Mouse (Mus musculus) G1E (cell line): ENCODE measurements around the gene Csf1. TPM values are rescaled to one million over a fixed set of nuclear protein-coding genes. Genes with fewer than 3 reads are reported as not detected.

Experiments
- ATAC-seq: 2 replicates; pipeline ENCODE4 v1.8.0; 2016; ENCODE audit warnings: mild to moderate bottlenecking; ENCODE audit not compliant: insufficient number of reproducible peaks, poor library complexity, low FRiP score, severe bottlenecking; ENCODE audit errors: extremely low read depth
- DNase-seq: peaks from one replicate; pipeline ENCODE4 v3.0.0; 2012; ENCODE audit warnings: low spot score
- H3K27me3 ChIP-seq: 2 replicates; pipeline ENCODE4 v1.6.1; 2012; ENCODE audit warnings: mild to moderate bottlenecking, low read length, inconsistent platforms; ENCODE audit not compliant: insufficient read depth
- H3K36me3 ChIP-seq: replicated peaks from 2 replicates; pipeline ENCODE3; 2012; ENCODE audit warnings: mild to moderate bottlenecking, inconsistent platforms
- H3K4me1 ChIP-seq: 2 replicates; pipeline ENCODE4 v1.6.1; 2012; ENCODE audit warnings: low read depth, low read length, inconsistent platforms, mixed read lengths; ENCODE audit not compliant: insufficient read depth
- H3K4me3 ChIP-seq: 2 replicates; pipeline ENCODE4 v1.5.1; 2012; ENCODE audit warnings: low read depth, mild to moderate bottlenecking, inconsistent platforms, low read length, moderate library complexity, mixed read lengths
- H3K9me3 ChIP-seq: replicated peaks from 2 replicates; pipeline ENCODE4 v1.6.1; 2012; ENCODE audit warnings: inconsistent platforms
- CTCF ChIP-seq: IDR thresholded peaks from 2 replicates; pipeline ENCODE4 v1.5.1; 2012; ENCODE audit warnings: low read depth, low read length, inconsistent platforms, mixed read lengths
- GATA1 ChIP-seq: IDR thresholded peaks from 2 replicates; pipeline ENCODE4 v1.6.1; 2012; ENCODE audit warnings: borderline replicate concordance, low read length, inconsistent platforms, mixed read lengths
- GATA2 ChIP-seq: IDR thresholded peaks from 2 replicates; pipeline ENCODE4 v1.6.1; 2012; ENCODE audit warnings: low read depth, low read length, inconsistent platforms, borderline replicate concordance
- POLR2AphosphoS5 ChIP-seq: IDR thresholded peaks from 2 replicates; pipeline ENCODE4 v1.6.1; 2012; ENCODE audit warnings: low read depth, low read length, inconsistent platforms; ENCODE audit not compliant: insufficient replicate concordance
- TAL1 ChIP-seq: conservative IDR thresholded peaks from 2 replicates; pipeline ENCODE4 v1.6.1; 2012; ENCODE audit warnings: low read depth, low read length, inconsistent platforms, mixed read lengths
- polyA plus RNA-seq: library from polyadenylated mRNA; stranded (reverse); fragments of >175 nt; gene quantifications from 2 replicates; pipeline ENCODE4 v1.2.3, GENCODE M21; 2012
- total RNA-seq, 2 experiments: library from RNA; stranded (forward) in 1 of 2; stranded (reverse) in 1 of 2; fragments of 200-1000 nt in 1 of 2; fragments of >200 nt in 1 of 2; fragmentation: Nextera tagmentation in 1 of 2; gene quantifications; 2 replicates each; pipeline ENCODE4 v1.2.3; 2014 to 2017

Gene Csf1
- total and polyA plus RNA-seq, 3 experiments: 0.03 to 0.11 TPM; not detected in 1

DNA sequence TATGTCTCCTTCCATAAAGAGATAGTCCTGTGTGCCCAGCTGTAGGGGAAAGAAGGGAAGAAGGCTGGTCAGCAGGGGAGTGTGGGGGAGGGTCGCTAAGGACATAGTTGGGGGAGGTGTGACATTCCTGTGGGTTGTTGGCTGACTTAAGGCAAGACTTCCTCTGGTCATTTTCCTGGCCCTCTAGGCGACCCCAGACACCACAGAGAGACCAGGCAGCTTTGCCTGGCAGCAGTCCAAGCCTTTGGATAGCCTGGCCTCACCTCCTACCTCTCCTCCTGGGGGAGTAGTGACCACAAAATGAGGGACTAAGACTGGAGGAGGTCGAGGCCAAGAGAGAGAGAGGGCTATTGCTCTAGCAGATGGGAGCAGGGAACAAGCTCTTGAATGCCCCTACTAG lies 17.2 kb downstream of the Csf1 start:
- TF ChIP-seq GATA1 (no peak), TAL1 (no peak), GATA2 (no peak)
- Histone ChIP-seq H3K36me3 (no peaks in the 10 kb centered on the region), H3K4me3 (no peak overlapping the region), H3K9me3 (no peaks in the 10 kb centered on the region), H3K27me3 (peaks cover 48% of the 10 kb centered on the region), H3K4me1 (no peaks in the 10 kb centered on the region)
- no peak for ATAC-seq
- no peak for DNase-seq

DNA sequence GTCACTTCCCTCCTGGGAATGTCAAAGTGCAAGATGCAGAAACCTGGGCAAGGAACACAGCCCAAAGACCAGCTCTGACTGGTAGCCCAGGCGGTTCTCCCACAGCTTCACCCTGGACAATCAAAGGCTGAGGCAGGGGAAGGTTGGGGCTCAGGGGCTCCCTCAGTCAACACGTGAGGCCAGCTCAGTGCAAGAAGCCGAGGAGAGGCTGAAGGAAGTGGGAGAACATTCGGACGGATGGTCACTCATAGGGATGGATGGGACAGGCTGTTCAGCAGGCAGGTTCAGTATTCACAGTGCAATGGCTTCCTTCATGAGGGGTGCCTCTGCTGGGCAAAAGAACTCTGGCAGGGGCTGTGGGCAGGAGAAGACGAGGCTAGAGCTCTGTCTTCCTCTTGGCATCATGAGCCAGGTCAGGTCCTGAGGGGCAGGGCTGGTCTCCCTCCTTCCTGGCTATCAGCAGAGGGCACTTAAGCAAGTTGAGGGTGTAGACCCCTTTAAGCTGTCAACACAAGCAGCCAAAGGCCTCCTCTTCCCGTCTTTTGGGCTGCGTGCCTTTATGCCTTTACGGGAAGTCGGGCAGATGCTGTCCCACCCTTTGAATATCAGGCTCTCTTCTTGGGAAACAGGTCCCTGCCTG lies 18.1 kb downstream of the Csf1 start:
- no peaks in the 10 kb centered on the region for H3K9me3 ChIP-seq
- no peaks in the 10 kb centered on the region for H3K4me1 ChIP-seq
- no peaks in the 10 kb centered on the region for H3K36me3 ChIP-seq
- H3K4me3 ChIP-seq: no peak overlapping the region
- H3K27me3 ChIP-seq: peaks cover 54% of the 10 kb centered on the region
- ATAC-seq (no peak), DNase-seq (no peak)
- no peak for TF ChIP-seq TAL1
- no peak for TF ChIP-seq POLR2AphosphoS5
- no peak for TF ChIP-seq GATA1
- TF ChIP-seq CTCF: no peak
- no peak for TF ChIP-seq GATA2

DNA sequence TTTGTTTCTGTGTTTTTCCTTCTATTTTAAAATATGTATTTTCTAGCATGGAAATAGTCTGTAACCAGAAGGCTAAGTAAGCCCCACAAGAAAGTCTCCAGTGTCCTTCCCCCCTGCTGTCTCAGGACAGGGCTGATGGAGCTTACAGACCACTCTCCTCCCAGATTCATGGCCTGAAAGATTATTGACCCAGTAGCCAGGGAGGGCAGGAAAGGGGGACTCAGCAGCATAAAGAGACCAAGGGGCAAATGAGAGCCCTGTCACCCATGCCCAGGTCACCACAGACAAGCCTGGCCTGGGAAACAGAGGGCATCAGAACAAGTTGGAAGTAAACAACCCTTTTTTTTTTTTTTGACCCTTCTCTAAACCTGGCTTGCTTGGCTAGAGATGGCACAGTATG lies 18.9 kb downstream of the Csf1 start:
- ATAC-seq: no peak
- no peaks in the 10 kb centered on the region for H3K4me1 ChIP-seq
- H3K4me3 ChIP-seq: no peak overlapping the region
- H3K36me3 ChIP-seq: no peaks in the 10 kb centered on the region
- TF ChIP-seq POLR2AphosphoS5 (no peak), GATA1 (no peak), TAL1 (no peak), GATA2 (no peak), CTCF (no peak)
- no peaks in the 10 kb centered on the region for H3K9me3 ChIP-seq
- peaks cover 54% of the 10 kb centered on the region for H3K27me3 ChIP-seq
- DNase-seq: no peak

- Histone ChIP-seq H3K4me1 (no peaks in the 10 kb centered on the region), H3K27me3 (peaks cover 51% of the 10 kb centered on the region), H3K36me3 (no peaks in the 10 kb centered on the region), H3K4me3 (no peak overlapping the region), H3K9me3 (no peaks in the 10 kb centered on the region)
- ATAC-seq: no peak
- TF ChIP-seq CTCF (no peak), GATA2 (no peak), POLR2AphosphoS5 (no peak), TAL1 (no peak), GATA1 (no peak)
- no peak for DNase-seq
These were observed 19.6 kb downstream of the Csf1 start for GRCm38 (mm10) chr3:107740578-107741207.

GRCm38 (mm10) chr3:107739966-107740365 lies 20.3 kb downstream of the Csf1 start:
- Histone ChIP-seq H3K36me3 (no peaks in the 10 kb centered on the region), H3K4me3 (no peak overlapping the region), H3K4me1 (no peaks in the 10 kb centered on the region), H3K27me3 (peaks cover 53% of the 10 kb centered on the region), H3K9me3 (no peaks in the 10 kb centered on the region)
- ATAC-seq: no peak
- no peak for DNase-seq
- TF ChIP-seq CTCF: no peak
- TF ChIP-seq POLR2AphosphoS5: no peak
- TF ChIP-seq GATA2: no peak
- no peak for TF ChIP-seq GATA1
- no peak for TF ChIP-seq TAL1

GRCm38 (mm10) chr3:107739456-107739855 lies 20.8 kb downstream of the Csf1 start:
- Histone ChIP-seq H3K4me3 (no peak overlapping the region), H3K36me3 (no peaks in the 10 kb centered on the region), H3K27me3 (peaks cover 50% of the 10 kb centered on the region), H3K4me1 (no peaks in the 10 kb centered on the region), H3K9me3 (no peaks in the 10 kb centered on the region)
- ATAC-seq (no peak), DNase-seq (no peak)
- TF ChIP-seq GATA2: no peak
- TF ChIP-seq POLR2AphosphoS5: no peak
- TF ChIP-seq GATA1: no peak
- no peak for TF ChIP-seq TAL1
- TF ChIP-seq CTCF: no peak

DNA sequence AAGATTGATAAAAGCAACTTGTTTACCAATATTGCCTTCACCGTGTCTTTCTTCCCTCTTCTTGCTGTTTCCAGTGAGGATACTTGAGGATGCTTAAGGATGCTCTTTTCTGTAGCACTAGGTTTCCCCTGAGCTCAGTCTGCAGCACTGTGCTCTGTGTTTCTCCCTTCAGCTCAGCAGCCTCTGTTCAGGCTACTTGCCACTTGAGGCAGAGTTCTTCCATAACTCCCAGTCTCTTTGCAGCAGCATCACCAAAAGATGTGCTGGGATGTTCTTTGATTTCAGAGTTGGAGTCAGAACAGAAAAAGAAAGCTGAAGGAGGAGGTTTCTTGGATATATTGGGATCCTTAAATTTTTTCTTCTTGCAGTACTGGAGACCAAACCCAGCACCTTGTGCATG lies 21.6 kb downstream of the Csf1 start:
- ATAC-seq: no peak
- Histone ChIP-seq H3K27me3 (peaks cover 44% of the 10 kb centered on the region), H3K4me3 (no peak overlapping the region), H3K4me1 (no peaks in the 10 kb centered on the region), H3K9me3 (no peaks in the 10 kb centered on the region), H3K36me3 (no peaks in the 10 kb centered on the region)
- DNase-seq: no peak
- TF ChIP-seq CTCF: no peak
